Mouse (Mus musculus) adrenal gland, postnatal 25 days (tissue): ENCODE results near the gene Lmo3. TPM values are rescaled to one million over a fixed set of nuclear protein-coding genes. Genes with fewer than 3 reads are reported as not detected.

ENCODE experiments used
- DNase-seq: peaks from one replicate; pipeline ENCODE4 v3.0.0; 2021; ENCODE audit warnings: mixed read lengths
- long read RNA-seq: library from polyadenylated mRNA; stranded (forward); transcript quantifications from one replicate; pipeline ENCODE4 v2.0.0, GENCODE M21; 2021
- total RNA-seq: library from RNA; stranded (reverse); gene quantifications from 2 replicates; pipeline ENCODE4 v1.2.3, GENCODE M21; 2021

Gene Lmo3
- 1.2 and 1.8 TPM in 2 replicates for total RNA-seq
- long read RNA-seq, partial matches to known transcripts, result 0 of 1 reads
- long read RNA-seq, other reads (novel, unspliced or antisense), result 0 of 1 reads

GRCm38 (mm10) chr6:138581734-138582505 is at the start of gene Lmo3:
Lmo3 (minus strand) TSS chr6:138581968.
- no peak for DNase-seq

GRCm38 (mm10) chr6:138620786-138621185 is 39.0 kb upstream of the Lmo3 start:
- DNase-seq, result peak; percentile 6

GRCm38 (mm10) chr6:138618396-138618795 is 36.6 kb upstream of the Lmo3 start:
- DNase-seq, result peak; percentile 13

GRCm38 (mm10) chr6:138597016-138597415 is 15.2 kb upstream of the Lmo3 start:
- no peak for DNase-seq

- no peak for DNase-seq
These were observed 14.4 kb upstream of the Lmo3 start for GRCm38 (mm10) chr6:138595991-138596698.

- peak; percentile 6 for DNase-seq
These were observed 1.5 kb upstream of the Lmo3 start for GRCm38 (mm10) chr6:138583314-138583713.

GRCm38 (mm10) chr6:138582506-138583000 is 785 bp upstream of the Lmo3 start:
- no peak for DNase-seq

GRCm38 (mm10) chr6:138580491-138581076 is 1.2 kb downstream of the Lmo3 start:
- DNase-seq, result no peak

GRCm38 (mm10) chr6:138563416-138563815 is 18.4 kb downstream of the Lmo3 start:
- no peak for DNase-seq

GRCm38 (mm10) chr6:138552144-138552543 is 29.6 kb downstream of the Lmo3 start:
- DNase-seq, result no peak

- no peak for DNase-seq
These were observed 46.9 kb downstream of the Lmo3 start for GRCm38 (mm10) chr6:138534879-138535278.

GRCm38 (mm10) chr6:138506642-138507041 is 75.1 kb downstream of the Lmo3 start:
- DNase-seq, result no peak

GRCm38 (mm10) chr6:138503946-138504345 is 77.8 kb downstream of the Lmo3 start:
- DNase-seq, result no peak

- DNase-seq, result no peak
These were observed 98.9 kb downstream of the Lmo3 start for GRCm38 (mm10) chr6:138482834-138483233.

GRCm38 (mm10) chr6:138477611-138478010 is 104.2 kb downstream of the Lmo3 start:
- peak; percentile 78 for DNase-seq

- DNase-seq, result no peak
These were observed 112.6 kb downstream of the Lmo3 start for GRCm38 (mm10) chr6:138469204-138469603.

GRCm38 (mm10) chr6:138444515-138445048 is 137.2 kb downstream of the Lmo3 start:
- no peak for DNase-seq

GRCm38 (mm10) chr6:138437351-138437750 is 144.4 kb downstream of the Lmo3 start:
- no peak for DNase-seq

GRCm38 (mm10) chr6:138436813-138437212 is 145.0 kb downstream of the Lmo3 start:
- no peak for DNase-seq

- DNase-seq, result no peak
These were observed 154.4 kb downstream of the Lmo3 start for GRCm38 (mm10) chr6:138427394-138427793.

- DNase-seq, result no peak
These were observed 154.9 kb downstream of the Lmo3 start for GRCm38 (mm10) chr6:138426894-138427293.

- no peak for DNase-seq
These were observed 157.1 kb downstream of the Lmo3 start for GRCm38 (mm10) chr6:138424514-138425225.
